23 mouse cellular contexts compared by ENCODE assay signal in the genomic region with DNA sequence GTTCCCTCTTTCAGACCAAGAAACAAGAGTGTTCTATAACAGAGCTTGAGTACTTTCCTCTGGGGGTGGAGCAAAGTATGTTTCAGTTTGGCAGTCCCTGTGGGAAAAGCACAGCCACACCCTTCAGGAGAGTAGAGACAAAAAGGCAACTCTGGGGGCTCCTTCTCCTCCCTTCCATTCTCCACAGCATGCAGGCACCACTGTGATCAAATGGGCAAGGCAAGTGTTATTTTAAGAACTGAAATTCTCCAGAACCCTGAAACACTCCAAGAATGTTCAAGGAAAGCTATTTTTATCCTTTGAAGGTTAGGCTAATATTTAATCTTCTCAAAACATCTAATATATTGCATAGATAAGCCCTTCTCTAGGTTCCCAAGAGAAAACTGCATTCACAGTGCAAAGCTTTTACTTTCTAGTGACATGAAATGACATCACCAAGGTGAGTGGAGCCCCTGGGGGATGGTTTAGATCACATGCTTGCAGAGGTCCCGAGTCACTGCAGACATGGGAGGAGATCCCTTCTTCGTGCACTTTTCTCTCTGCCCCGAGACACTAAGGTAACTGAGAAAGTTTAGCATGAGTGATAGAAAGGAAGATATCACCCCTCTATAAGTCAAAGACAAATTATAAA.
A peak's percentile ranks its signal among the peaks of the same experiment; 100 is the strongest.
DNase-seq lines count a peak whose midpoint lies in the region; ATAC-seq lines count a peak whose summit lies in the region.
"Had no signal": no experiment of that assay in that cellular context is flagged by ENCODE, and none has a peak within 500 bp of the region (broad histone marks: within the 10 kb centered on the region; RNA-seq: fewer than 3 reads in every experiment).

No protein-coding gene starts in this region.

- H3K27me3 ChIP-seq in heart, embryonic 15.5 days: no peaks in the 10 kb centered on the region
- H3K27me3 ChIP-seq in lung, embryonic 16.5 days (ENCODE audit: control insufficient read depth, insufficient read depth, low read depth, low read length): no peaks in the 10 kb centered on the region
- H3K27me3 ChIP-seq in forebrain, embryonic 16.5 days (replicated peaks; ENCODE audit: control insufficient read depth, insufficient read depth, low read length): no peaks in the 10 kb centered on the region
- H3K27me3 ChIP-seq: forebrain, embryonic 12.5 days; limb, embryonic 15.5 days; liver, embryonic 13.5 days; lung, embryonic 15.5 days; megakaryocyte, embryonic 14.5 days; midbrain, embryonic 12.5 days; neural tube, embryonic 13.5 days had no signal

- H3K4me3 ChIP-seq in heart, embryonic 15.5 days: no peak overlapping the region
- no peak overlapping the region for H3K4me3 ChIP-seq in lung, embryonic 16.5 days (ENCODE audit: low read length)
- no peak overlapping the region for H3K4me3 ChIP-seq in forebrain, embryonic 16.5 days (replicated peaks; ENCODE audit: low read length)
- H3K4me3 ChIP-seq: forebrain, embryonic 12.5 days; limb, embryonic 10.5 days; limb, embryonic 15.5 days; liver, embryonic 13.5 days; lung, embryonic 15.5 days; megakaryocyte, embryonic 14.5 days; midbrain, embryonic 12.5 days; neural tube, embryonic 13.5 days had no signal

- no peak for ATAC-seq in heart, embryonic 15.5 days (replicated peaks; ENCODE audit: insufficient number of reproducible peaks, insufficient read depth, low FRiP score, low read depth)
- peak; percentile 71 for ATAC-seq in lung, embryonic 16.5 days (ENCODE audit: low read depth)
- ATAC-seq in forebrain, embryonic 16.5 days: no peak

- H3K27ac ChIP-seq in heart, embryonic 15.5 days: 0 out of 2 replicates have a peak overlapping the region, but pooled peaks have one; percentile 4
- 0 out of 2 replicates have a peak overlapping the region, but pooled peaks have one; percentile 27 for H3K27ac ChIP-seq in lung, embryonic 16.5 days (ENCODE audit: low read length)
- H3K27ac ChIP-seq in forebrain, embryonic 16.5 days (ENCODE audit: low read length): no peak overlapping the region
- H3K27ac ChIP-seq: forebrain, embryonic 12.5 days; hindbrain, embryonic 14.5 days; kidney, postnatal 0 days; limb, embryonic 10.5 days; limb, embryonic 15.5 days; liver, embryonic 13.5 days; lung, embryonic 15.5 days; midbrain, embryonic 12.5 days; neural tube, embryonic 13.5 days had no signal

- H3K9me3 ChIP-seq in heart, embryonic 15.5 days (replicated peaks): no peaks in the 10 kb centered on the region
- H3K9me3 ChIP-seq in lung, embryonic 16.5 days (ENCODE audit: control insufficient read depth, low read length): no peaks in the 10 kb centered on the region
- no peaks in the 10 kb centered on the region for H3K9me3 ChIP-seq in forebrain, embryonic 16.5 days (ENCODE audit: control insufficient read depth, low read length)
- H3K9me3 ChIP-seq: forebrain, embryonic 12.5 days; limb, embryonic 10.5 days; limb, embryonic 15.5 days; liver, embryonic 13.5 days; lung, embryonic 15.5 days; megakaryocyte, embryonic 14.5 days; midbrain, embryonic 12.5 days; neural tube, embryonic 13.5 days had no signal

- no peak overlapping the region for H3K9ac ChIP-seq in heart, embryonic 15.5 days
- no peak overlapping the region for H3K9ac ChIP-seq in lung, embryonic 16.5 days (ENCODE audit: low read length)
- H3K9ac ChIP-seq in forebrain, embryonic 16.5 days (replicated peaks; ENCODE audit: low read depth, low read length): no peak overlapping the region
- H3K9ac ChIP-seq: forebrain, embryonic 12.5 days; hindbrain, embryonic 14.5 days; limb, embryonic 15.5 days; liver, embryonic 13.5 days; lung, embryonic 15.5 days; midbrain, embryonic 12.5 days; neural tube, embryonic 13.5 days had no signal

- DNase-seq in heart, adult 8-10 months (ENCODE audit: low spot score): no peak
- no peak for DNase-seq in lung, postnatal 4 days
- peak; percentile 25 for DNase-seq in NIH3T3 (ENCODE audit: low read depth)
- DNase-seq in fibroblast of lung, adult 2 months (ENCODE audit: low read depth): peak; percentile 16
- DNase-seq: cerebellum, adult 8-10 months; gastrocnemius, postnatal 10 days; kidney, adult 8-10 months; layer of hippocampus, postnatal 36 days; liver, embryonic 13.5 days; thymus, postnatal 4 days had no signal

- H3K4me2 ChIP-seq in heart, embryonic 15.5 days: no peak overlapping the region
- H3K4me2 ChIP-seq in lung, embryonic 16.5 days (ENCODE audit: low read depth, low read length): no peak overlapping the region
- H3K4me2 ChIP-seq in forebrain, embryonic 16.5 days (ENCODE audit: low read length): no peak overlapping the region
- H3K4me2 ChIP-seq: forebrain, embryonic 12.5 days; hindbrain, embryonic 14.5 days; limb, embryonic 15.5 days; liver, embryonic 13.5 days; lung, embryonic 15.5 days; midbrain, embryonic 12.5 days; neural tube, embryonic 13.5 days had no signal

- peaks cover 5% of the 10 kb centered on the region; the same call in 1 of the 2 replicates for H3K4me1 ChIP-seq in heart, embryonic 15.5 days (replicated peaks)
- H3K4me1 ChIP-seq in lung, embryonic 16.5 days (replicated peaks; ENCODE audit: control insufficient read depth, insufficient read depth, low read length): 0 out of 2 replicates have a peak, but pooled peaks cover 3% of the 10 kb centered on the region
- no peaks in the 10 kb centered on the region for H3K4me1 ChIP-seq in forebrain, embryonic 16.5 days (replicated peaks; ENCODE audit: control insufficient read depth, insufficient read depth, low read length)
- H3K4me1 ChIP-seq: forebrain, embryonic 12.5 days; limb, embryonic 10.5 days; liver, embryonic 13.5 days; megakaryocyte, embryonic 14.5 days; midbrain, embryonic 12.5 days; neural tube, embryonic 13.5 days had no signal

- H3K36me3 ChIP-seq in heart, embryonic 15.5 days: no peaks in the 10 kb centered on the region
- no peaks in the 10 kb centered on the region for H3K36me3 ChIP-seq in lung, embryonic 16.5 days (ENCODE audit: control insufficient read depth, insufficient read depth, low read length)
- H3K36me3 ChIP-seq in forebrain, embryonic 16.5 days (ENCODE audit: control insufficient read depth, insufficient read depth): no peaks in the 10 kb centered on the region
- H3K36me3 ChIP-seq: forebrain, embryonic 12.5 days; G1E; limb, embryonic 10.5 days; limb, embryonic 15.5 days; liver, embryonic 13.5 days; lung, embryonic 15.5 days; midbrain, embryonic 12.5 days; neural tube, embryonic 13.5 days had no signal

- WGBS in heart, embryonic 15.5 days: 41% methylated on average over 3 of the region's 3 CpGs
- 22% methylated on average over 3 of the region's 3 CpGs for WGBS in lung, embryonic 16.5 days
- WGBS in forebrain, embryonic 16.5 days: 79% methylated on average over 3 of the region's 3 CpGs

Comparison
In these comparisons a context has a peak if more than half of its experiments do, and no peak if none do; other contexts are left out.
1. DNase-seq: peak in NIH3T3 (single experiment) and fibroblast of lung, adult 2 months (single experiment); none in heart, adult 8-10 months (single experiment) and lung, postnatal 4 days (0 of 2).